13 mouse cellular contexts compared by ENCODE assay signal in the genomic region with DNA sequence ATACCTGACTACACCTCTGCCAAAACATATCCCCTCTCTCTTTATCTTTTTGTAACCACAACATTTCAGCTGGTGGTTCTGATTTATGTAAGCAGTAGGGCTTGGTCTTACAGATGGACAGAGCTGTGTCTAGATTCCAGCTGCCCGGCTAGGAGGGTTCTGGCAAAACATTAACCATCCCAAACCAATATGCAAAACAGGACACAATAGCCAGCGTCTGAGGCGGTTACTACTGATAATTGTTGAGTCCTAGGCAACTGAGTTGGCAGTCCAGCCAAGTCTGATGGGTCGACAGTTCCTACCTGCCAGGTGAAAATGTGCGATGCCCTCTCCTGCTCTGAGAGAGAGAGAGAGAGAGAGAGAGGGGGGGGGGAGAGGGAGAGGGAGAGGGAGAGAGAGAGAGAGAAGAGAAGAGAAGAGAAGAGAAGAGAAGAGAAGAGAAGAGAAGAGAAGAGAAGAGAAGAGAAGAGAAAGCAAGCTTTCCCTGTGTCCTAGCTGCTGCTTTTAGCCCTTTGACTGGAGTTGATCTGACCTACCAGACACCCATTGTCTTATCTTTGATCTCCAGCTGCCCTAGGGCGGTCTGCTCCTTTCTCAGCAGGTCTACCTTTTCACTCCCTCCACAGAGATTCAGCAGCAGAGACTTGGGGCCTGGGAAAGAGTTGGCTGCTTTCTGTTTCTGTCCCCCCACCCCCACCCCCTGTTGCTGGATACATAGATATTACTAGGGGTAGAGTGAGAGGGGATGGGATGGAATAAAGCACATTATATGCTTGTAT. TPM values are rescaled to one million over a fixed set of nuclear protein-coding genes. Genes with fewer than 3 reads are reported as not detected.
A peak's percentile ranks its signal among the peaks of the same experiment; 100 is the strongest.
DNase-seq lines count a peak whose midpoint lies in the region; ATAC-seq and TF ChIP-seq lines count a peak whose summit lies in the region.
"Had no signal": no experiment of that assay in that cellular context is flagged by ENCODE, and none has a peak within 500 bp of the region (broad histone marks: within the 10 kb centered on the region; RNA-seq: fewer than 3 reads in every experiment).

No protein-coding gene starts in this region.

- no peak for TF ChIP-seq CTCF in forebrain, postnatal 0 days (IDR thresholded peaks at IDR 0.05; ENCODE audit: low read depth)
- TF ChIP-seq CTCF in MEL (IDR thresholded peaks at IDR 0.05 in 2 of 3, conservative IDR thresholded peaks at IDR 0.05 in 1 of 3; ENCODE audit: control insufficient read depth in 1 of 3, insufficient read depth in 1 of 3, low read depth in 2 of 3, low read length in 3 of 3, poor library complexity in 1 of 3, severe bottlenecking in 1 of 3), result no peak
- TF ChIP-seq CTCF in liver, embryonic 14.5 days (IDR thresholded peaks at IDR 0.05; ENCODE audit: low read depth), result no peak

- DNase-seq in forebrain, embryonic 10.5 days (ENCODE audit: extremely low spot score, low spot score), result no peak
- no peak for DNase-seq in forebrain, postnatal 0 days
- peak; percentile 42 for DNase-seq in MEL (ENCODE audit: low read depth, low spot score)
- peak; percentile 84 to 90 for DNase-seq in kidney, adult 8-10 months
- DNase-seq in liver, embryonic 14.5 days (ENCODE audit: low read depth in 3 of 3, low spot score in 3 of 3), result peak; percentile 83 to 87 (median 83)
- DNase-seq in ovary, adult 18-20 months (ENCODE audit: low spot score), result no peak
- no peak for DNase-seq in cerebellum, adult 11-12 months
- DNase-seq in testis, postnatal 14 days (ENCODE audit: low spot score), result no peak
- DNase-seq: gastrocnemius, postnatal 25 days; left cerebral cortex, postnatal 4 days had no signal

- no peak overlapping the region for H3K4me2 ChIP-seq in forebrain, postnatal 0 days (ENCODE audit: low read depth)
- peak overlapping the region; percentile 81 for H3K4me2 ChIP-seq in liver, embryonic 14.5 days (ENCODE audit: low read depth)
- H3K4me2 ChIP-seq: embryonic facial prominence, embryonic 13.5 days had no signal

- H3K79me2 ChIP-seq in MEL (ENCODE audit: control insufficient read depth, insufficient read depth, low read length, poor library complexity), result no peaks in the 10 kb centered on the region

- 68% methylated on average over 6 of the region's 6 CpGs for WGBS in forebrain, embryonic 10.5 days
- WGBS in forebrain, postnatal 0 days, result 53% methylated on average over 6 of the region's 6 CpGs
- WGBS in liver, embryonic 14.5 days (ENCODE audit: insufficient replicate concordance), result 34% methylated on average over 6 of the region's 6 CpGs

- no peak for TF ChIP-seq POLR2A in MEL (IDR thresholded peaks at IDR 0.05; ENCODE audit: control insufficient read depth in 1 of 2, insufficient read depth in 1 of 2, low read depth in 1 of 2, low read length in 2 of 2, poor library complexity in 1 of 2)

- no peak for TF ChIP-seq RAD21 in MEL (IDR thresholded peaks at IDR 0.05; ENCODE audit: low read depth, low read length)

- H3K36me3 ChIP-seq in forebrain, embryonic 10.5 days (replicated peaks), result no peaks in the 10 kb centered on the region
- H3K36me3 ChIP-seq in forebrain, postnatal 0 days (ENCODE audit: insufficient read depth), result no peaks in the 10 kb centered on the region
- H3K36me3 ChIP-seq in MEL (ENCODE audit: control insufficient read depth in 1 of 2, insufficient read depth in 2 of 2, low read length in 2 of 2), result no peaks in the 10 kb centered on the region
- no peaks in the 10 kb centered on the region for H3K36me3 ChIP-seq in liver, embryonic 14.5 days (replicated peaks; ENCODE audit: control insufficient read depth, insufficient read depth, low read depth)
- H3K36me3 ChIP-seq: embryonic facial prominence, embryonic 13.5 days had no signal

- peaks cover 6% of the 10 kb centered on the region for H3K4me1 ChIP-seq in forebrain, embryonic 10.5 days
- no peaks in the 10 kb centered on the region for H3K4me1 ChIP-seq in forebrain, postnatal 0 days (ENCODE audit: insufficient read depth)
- H3K4me1 ChIP-seq in MEL (ENCODE audit: control insufficient read depth in 1 of 2, insufficient read depth in 2 of 2, low read length in 2 of 2), result peaks cover 0 to 7% of the 10 kb centered on the region in 2 experiments; a peak in 1 of 4 replicates
- H3K4me1 ChIP-seq in liver, embryonic 14.5 days (replicated peaks; ENCODE audit: control insufficient read depth in 2 of 2, insufficient read depth in 2 of 2, low read length in 1 of 2), result peaks cover 45 to 51% of the 10 kb centered on the region in 2 experiments
- H3K4me1 ChIP-seq: embryonic facial prominence, embryonic 13.5 days had no signal

- TF ChIP-seq EP300 in MEL (IDR thresholded peaks at IDR 0.05; ENCODE audit: low read depth in 1 of 2, low read length in 2 of 2), result peak; percentile 32 to 57; a peak in 2 of 4 replicates
- peak; percentile 97 for TF ChIP-seq EP300 in liver, embryonic 14.5 days (IDR thresholded peaks at IDR 0.05; ENCODE audit: low read depth)

- no peak overlapping the region for H3K4me3 ChIP-seq in forebrain, embryonic 10.5 days
- no peak overlapping the region for H3K4me3 ChIP-seq in forebrain, postnatal 0 days (ENCODE audit: low read depth, low read length)
- H3K4me3 ChIP-seq in MEL (ENCODE audit: control insufficient read depth in 1 of 2, insufficient read depth in 1 of 2, low read depth in 2 of 2, low read length in 2 of 2), result no peak overlapping the region
- H3K4me3 ChIP-seq in liver, embryonic 14.5 days (ENCODE audit: insufficient read depth in 1 of 2, low read depth in 2 of 2, low read length in 2 of 2), result peak overlapping the region; percentile 39 to 43
- H3K4me3 ChIP-seq: embryonic facial prominence, embryonic 13.5 days; megakaryocyte, embryonic 14.5 days had no signal

- no peak overlapping the region for H3K9ac ChIP-seq in forebrain, postnatal 0 days
- no peak overlapping the region for H3K9ac ChIP-seq in MEL (ENCODE audit: control insufficient read depth, low read depth, low read length, poor library complexity, severe bottlenecking)
- H3K9ac ChIP-seq in liver, embryonic 14.5 days (replicated peaks), result peak overlapping the region; percentile 73
- H3K9ac ChIP-seq: embryonic facial prominence, embryonic 13.5 days had no signal

- H3K27ac ChIP-seq in forebrain, embryonic 10.5 days, result 0 out of 2 replicates have a peak overlapping the region, but pooled peaks have one; percentile 53
- H3K27ac ChIP-seq in forebrain, postnatal 0 days (ENCODE audit: low read depth, low read length), result no peak overlapping the region
- H3K27ac ChIP-seq in MEL (ENCODE audit: control insufficient read depth, low read depth, low read length), result no peak overlapping the region
- H3K27ac ChIP-seq in liver, embryonic 14.5 days, result peak overlapping the region; percentile 95
- H3K27ac ChIP-seq: embryonic facial prominence, embryonic 13.5 days had no signal

- H3K9me3 ChIP-seq in forebrain, embryonic 10.5 days, result no peaks in the 10 kb centered on the region
- no peaks in the 10 kb centered on the region for H3K9me3 ChIP-seq in forebrain, postnatal 0 days (ENCODE audit: low read length)
- H3K9me3 ChIP-seq in MEL (replicated peaks; ENCODE audit: insufficient read depth, low read length), result no peaks in the 10 kb centered on the region
- no peaks in the 10 kb centered on the region for H3K9me3 ChIP-seq in liver, embryonic 14.5 days (ENCODE audit: control insufficient read depth, low read length)
- H3K9me3 ChIP-seq: embryonic facial prominence, embryonic 13.5 days had no signal

- H3K27me3 ChIP-seq in forebrain, embryonic 10.5 days (ENCODE audit: poor library complexity, severe bottlenecking), result peaks cover 18% of the 10 kb centered on the region
- no peaks in the 10 kb centered on the region for H3K27me3 ChIP-seq in forebrain, postnatal 0 days (ENCODE audit: insufficient read depth, low read length)
- H3K27me3 ChIP-seq in MEL (ENCODE audit: control insufficient read depth in 1 of 2, insufficient read depth in 2 of 2, low read length in 2 of 2), result no peaks in the 10 kb centered on the region
- no peaks in the 10 kb centered on the region for H3K27me3 ChIP-seq in liver, embryonic 14.5 days (ENCODE audit: control insufficient read depth, insufficient read depth, low read length)

- ATAC-seq in forebrain, postnatal 0 days, result no peak
- ATAC-seq in liver, embryonic 14.5 days (ENCODE audit: insufficient read depth), result peak; percentile 98
- ATAC-seq: hindbrain, embryonic 16.5 days had no signal

TF ChIP-seq in MEL, 35 proteins besides CTCF, POLR2A, EP300 and RAD21 (continues in another document):
- no peak for TF ChIP-seq E2F4 (IDR thresholded peaks at IDR 0.05; ENCODE audit: borderline replicate concordance, low read depth, low read length)
- peak; percentile 70 for TF ChIP-seq GATA1 (IDR thresholded peaks at IDR 0.05; ENCODE audit: low read depth, low read length)

RNA-seq across cellular contexts. Expression of gene Cdkl1, which starts 7.6 kb away (rescaled TPM):
- polyA plus RNA-seq in forebrain, embryonic 10.5 days (2016; fragmentation: Nextera tagmentation; extraction: Ambion mirVana), result 0.44 and 1.1 TPM in 2 replicates
- 30.8 and 35.7 TPM in 2 replicates for total RNA-seq in forebrain, postnatal 0 days (2014; rRNA removed)
- 13.7 and 16.9 TPM in 2 replicates for polyA plus RNA-seq in forebrain, postnatal 0 days (2015; fragmentation: Nextera tagmentation; extraction: Ambion mirVana)
- 0.08 TPM in 1 of 2 replicates, not detected in the other for total RNA-seq in MEL (2012; rRNA removed)
- polyA plus RNA-seq in MEL (2012; ENCODE audit: insufficient read depth in 1 of 2, insufficient read length in 2 of 2, low read depth in 1 of 2, low replicate concordance in 2 of 2, missing spikeins in 1 of 2), result under 1 TPM in 1 of 2 experiments, not detected in 1; 0.32 TPM
- polyA plus RNA-seq in liver, embryonic 14.5 days (2012; rRNA removed), result 0.48 and 0.80 TPM in 2 replicates
- polyA plus RNA-seq in liver, embryonic 14.5 days (2014; fragmentation: Nextera tagmentation; extraction: Ambion mirVana), result 1.4 and 1.7 TPM in 2 replicates

RNA-seq across cellular contexts. Expression of gene Atp5s, which starts 58.7 kb away (rescaled TPM):
- polyA plus RNA-seq in forebrain, embryonic 10.5 days (2016; fragmentation: Nextera tagmentation; extraction: Ambion mirVana), result 20.4 and 21.6 TPM in 2 replicates
- 16.1 and 19.9 TPM in 2 replicates for total RNA-seq in forebrain, postnatal 0 days (2014; rRNA removed)
- polyA plus RNA-seq in forebrain, postnatal 0 days (2015; fragmentation: Nextera tagmentation; extraction: Ambion mirVana), result 23.0 and 25.7 TPM in 2 replicates
- total RNA-seq in MEL (2012; rRNA removed), result 9.4 and 13.7 TPM in 2 replicates
- polyA plus RNA-seq in MEL (2012; ENCODE audit: insufficient read depth in 1 of 2, insufficient read length in 2 of 2, low read depth in 1 of 2, low replicate concordance in 2 of 2, missing spikeins in 1 of 2), result 10 to 100 TPM in 1 of 2 experiments, not detected in 1; 12.7 TPM
- 8.1 and 12.0 TPM in 2 replicates for polyA plus RNA-seq in liver, embryonic 14.5 days (2012; rRNA removed)
- 20.7 and 22.0 TPM in 2 replicates for polyA plus RNA-seq in liver, embryonic 14.5 days (2014; fragmentation: Nextera tagmentation; extraction: Ambion mirVana)

RNA-seq across cellular contexts. Expression of gene L2hgdh, which starts 58.8 kb away (rescaled TPM):
- polyA plus RNA-seq in forebrain, embryonic 10.5 days (2016; fragmentation: Nextera tagmentation; extraction: Ambion mirVana), result 20.4 and 21.0 TPM in 2 replicates
- total RNA-seq in forebrain, postnatal 0 days (2014; rRNA removed), result 12.3 and 13.3 TPM in 2 replicates
- polyA plus RNA-seq in forebrain, postnatal 0 days (2015; fragmentation: Nextera tagmentation; extraction: Ambion mirVana), result 5.7 and 8.5 TPM in 2 replicates
- 23.9 and 31.6 TPM in 2 replicates for total RNA-seq in MEL (2012; rRNA removed)
- polyA plus RNA-seq in MEL (2012; ENCODE audit: insufficient read depth in 1 of 2, insufficient read length in 2 of 2, low read depth in 1 of 2, low replicate concordance in 2 of 2, missing spikeins in 1 of 2), result 10 to 100 TPM in 1 of 2 experiments, not detected in 1; 18.3 TPM
- polyA plus RNA-seq in liver, embryonic 14.5 days (2012; rRNA removed), result 5.4 and 7.5 TPM in 2 replicates
- polyA plus RNA-seq in liver, embryonic 14.5 days (2014; fragmentation: Nextera tagmentation; extraction: Ambion mirVana), result 9.3 and 11.6 TPM in 2 replicates

Comparison
In these comparisons a context has a peak if more than half of its experiments do, and no peak if none do; other contexts are left out.
1. H3K27ac ChIP-seq: peak in forebrain, embryonic 10.5 days (single experiment) and liver, embryonic 14.5 days (single experiment); none in forebrain, postnatal 0 days (single experiment) and MEL (single experiment).
2. DNase-seq: peak in MEL (single experiment), kidney, adult 8-10 months (2 of 2) and liver, embryonic 14.5 days (3 of 3); none in forebrain, embryonic 10.5 days (single experiment), forebrain, postnatal 0 days (single experiment), ovary, adult 18-20 months (single experiment), cerebellum, adult 11-12 months (single experiment) and testis, postnatal 14 days (single experiment).
3. H3K4me3 ChIP-seq: peak in liver, embryonic 14.5 days (2 of 2); none in forebrain, embryonic 10.5 days (single experiment), forebrain, postnatal 0 days (single experiment) and MEL (0 of 2).